Comparison of ENCODE assay signal across 18 mouse cellular contexts in genomic region chr17:24865776-24866175, GRCm38 (mm10). TPM values are rescaled to one million over a fixed set of nuclear protein-coding genes. Genes with fewer than 3 reads are reported as not detected.
A peak's percentile ranks its signal among the peaks of the same experiment; 100 is the strongest.
DNase-seq lines count a peak whose midpoint lies in the region; ATAC-seq and TF ChIP-seq lines count a peak whose summit lies in the region.
"Had no signal": no experiment of that assay in that cellular context is flagged by ENCODE, and none has a peak within 500 bp of the region (broad histone marks: within the 10 kb centered on the region; RNA-seq: fewer than 3 reads in every experiment).

TSS of gene Igfals (plus strand) at chr17:24865997.

- TF ChIP-seq EP300 in liver, postnatal 0 days (IDR thresholded peaks at IDR 0.05; ENCODE audit: low read depth) = no peak

- DNase-seq in heart, adult 18-20 months = no peak
- DNase-seq in heart, postnatal 36 days = no peak
- no peak for DNase-seq in liver, postnatal 0 days
- DNase-seq in liver, embryonic 11.5 days (ENCODE audit: low spot score) = no peak
- peak; percentile 91 for DNase-seq in cerebellum, adult 9-11 months
- no peak for DNase-seq in left cerebral cortex, postnatal 14 days (ENCODE audit: low spot score in 2 of 2)
- DNase-seq in thymus, adult 2 months = no peak
- DNase-seq: adrenal gland, postnatal 36 days; lung, embryonic 14.5 days had no signal

- no peaks in the 10 kb centered on the region for H3K9me3 ChIP-seq in liver, postnatal 0 days (ENCODE audit: low read length)
- H3K9me3 ChIP-seq in liver, embryonic 11.5 days (ENCODE audit: control insufficient read depth, low read length) = no peaks in the 10 kb centered on the region
- H3K9me3 ChIP-seq: kidney, embryonic 15.5 days; limb, embryonic 12.5 days; midbrain, embryonic 10.5 days; neural tube, embryonic 12.5 days; stomach, embryonic 15.5 days had no signal

- H3K27me3 ChIP-seq in liver, postnatal 0 days (ENCODE audit: insufficient read depth, low read length) = no peaks in the 10 kb centered on the region
- H3K27me3 ChIP-seq in liver, embryonic 11.5 days (replicated peaks; ENCODE audit: control insufficient read depth, insufficient read depth, low read length) = no peaks in the 10 kb centered on the region
- H3K27me3 ChIP-seq in thymus, adult 2 months (ENCODE audit: control insufficient read depth, insufficient read depth, low read length) = no peaks in the 10 kb centered on the region
- H3K27me3 ChIP-seq: kidney, embryonic 15.5 days; limb, embryonic 12.5 days; neural tube, embryonic 12.5 days; stomach, embryonic 15.5 days had no signal

- H3K36me3 ChIP-seq in liver, postnatal 0 days (replicated peaks; ENCODE audit: insufficient read depth, low read length) = peaks cover 47% of the 10 kb centered on the region
- H3K36me3 ChIP-seq in liver, embryonic 11.5 days (ENCODE audit: control insufficient read depth, insufficient read depth, low read length) = peaks cover 5% of the 10 kb centered on the region; the same call in 1 of the 2 replicates
- H3K36me3 ChIP-seq in thymus, adult 2 months (ENCODE audit: control insufficient read depth, insufficient read depth, low read length) = peaks cover 6% of the 10 kb centered on the region

- TF ChIP-seq POLR2A in thymus, adult 2 months (IDR thresholded peaks at IDR 0.05; ENCODE audit: control insufficient read depth, extremely low read depth, insufficient read depth, low read length, poor library complexity) = no peak

- TF ChIP-seq CTCF in liver, postnatal 0 days (IDR thresholded peaks at IDR 0.05; ENCODE audit: low read depth) = no peak
- TF ChIP-seq CTCF in thymus, adult 2 months (IDR thresholded peaks at IDR 0.05; ENCODE audit: borderline replicate concordance, control insufficient read depth, extremely low read depth, insufficient read depth, low read length, poor library complexity) = no peak

- ATAC-seq in liver, postnatal 0 days = no peak
- ATAC-seq in liver, embryonic 11.5 days (replicated peaks; ENCODE audit: low FRiP score) = no peak

- no peaks in the 10 kb centered on the region; the same call in 1 of the 2 replicates for H3K4me1 ChIP-seq in liver, postnatal 0 days (ENCODE audit: insufficient read depth)
- H3K4me1 ChIP-seq in liver, embryonic 11.5 days (replicated peaks; ENCODE audit: control insufficient read depth, insufficient read depth, low read length) = no peaks in the 10 kb centered on the region
- H3K4me1 ChIP-seq in thymus, adult 2 months (replicated peaks; ENCODE audit: control insufficient read depth, insufficient read depth, low read length) = no peaks in the 10 kb centered on the region
- H3K4me1 ChIP-seq: kidney, embryonic 15.5 days; limb, embryonic 12.5 days; midbrain, embryonic 10.5 days; neural tube, embryonic 12.5 days; stomach, embryonic 15.5 days had no signal

- WGBS in liver, postnatal 0 days (ENCODE audit: insufficient replicate concordance) = 88% methylated on average over 8 of the region's 8 CpGs
- 86% methylated on average over 8 of the region's 8 CpGs for WGBS in liver, embryonic 11.5 days
- WGBS in thymus, adult 2 months = 95% methylated on average over 8 of the region's 8 CpGs

- no peak within 1 kb of the TSS for H3K4me2 ChIP-seq in liver, postnatal 0 days (ENCODE audit: low read depth, low read length)
- H3K4me2 ChIP-seq in liver, embryonic 11.5 days = no peak within 1 kb of the TSS
- H3K4me2 ChIP-seq: kidney, embryonic 15.5 days; limb, embryonic 12.5 days; lung, embryonic 14.5 days; neural tube, embryonic 12.5 days; stomach, embryonic 15.5 days had no signal

- intact Hi-C loops in heart, postnatal 36 days (cut with DNase I) = no loop called here
- intact Hi-C loops in left cerebral cortex, postnatal 14 days (cut with DNase I) = no loop called here

- H3K4me3 ChIP-seq in liver, postnatal 0 days (ENCODE audit: low read depth, low read length) = no peak within 1 kb of the TSS
- no peak within 1 kb of the TSS for H3K4me3 ChIP-seq in liver, embryonic 11.5 days (ENCODE audit: low read depth, low read length)
- no peak within 1 kb of the TSS for H3K4me3 ChIP-seq in thymus, adult 2 months (ENCODE audit: control insufficient read depth, insufficient read depth, low read length)
- H3K4me3 ChIP-seq: erythroblast, embryonic 14.5 days; kidney, embryonic 15.5 days; limb, embryonic 12.5 days; midbrain, embryonic 10.5 days; neural tube, embryonic 12.5 days; stomach, embryonic 15.5 days had no signal

- no peak within 1 kb of the TSS for H3K9ac ChIP-seq in liver, postnatal 0 days (replicated peaks)
- no peak within 1 kb of the TSS for H3K9ac ChIP-seq in liver, embryonic 11.5 days (ENCODE audit: low read depth, low read length)
- H3K9ac ChIP-seq: limb, embryonic 12.5 days; lung, embryonic 14.5 days; neural tube, embryonic 12.5 days; stomach, embryonic 15.5 days had no signal

- no peak within 1 kb of the TSS for H3K27ac ChIP-seq in liver, postnatal 0 days (ENCODE audit: low read depth)
- no peak within 1 kb of the TSS for H3K27ac ChIP-seq in liver, embryonic 11.5 days (ENCODE audit: low read depth, low read length)
- no peak within 1 kb of the TSS for H3K27ac ChIP-seq in thymus, adult 2 months (ENCODE audit: control insufficient read depth, insufficient read depth, low read length)
- H3K27ac ChIP-seq: kidney, embryonic 15.5 days; limb, embryonic 12.5 days; midbrain, embryonic 10.5 days; neural tube, embryonic 12.5 days; stomach, embryonic 15.5 days had no signal

RNA-seq across cellular contexts. Expression of gene Igfals, which starts in this region (rescaled TPM):
- 10 to 100 TPM; 12.0 to 12.4 TPM for total RNA-seq in heart, adult 18-20 months (2021)
- 1 to 10 TPM; 7.7 to 8.8 TPM for total RNA-seq in heart, postnatal 36 days (2021)
- 28.0 and 32.4 TPM in 2 replicates for polyA plus RNA-seq in liver, postnatal 0 days (2015; fragmentation: Nextera tagmentation; extraction: Ambion mirVana)
- polyA plus RNA-seq in liver, embryonic 11.5 days (2014; fragmentation: Nextera tagmentation; extraction: Ambion mirVana) = 4.3 and 4.9 TPM in 2 replicates
- total RNA-seq in left cerebral cortex, postnatal 14 days (2021) = not detected
- 8.4 and 9.0 TPM in 2 replicates for polyA plus RNA-seq in thymus, adult 2 months (2012; rRNA removed)
- total RNA-seq: hematopoietic stem cell, adult 5-6 weeks; layer of hippocampus, adult 18-20 months had no signal
- polyA plus RNA-seq: erythroblast, embryonic 14.5 days; heart, embryonic 14.5 days had no signal

Comparison
In these comparisons a context has a peak if more than half of its experiments do, and no peak if none do; other contexts are left out.
1. RNA of gene Igfals (total RNA-seq): 12.0 to 12.4 TPM in heart, adult 18-20 months and 7.7 to 8.8 TPM in heart, postnatal 36 days; not detected in left cerebral cortex, postnatal 14 days; every median in the first group is over 4 times any median in the second.